Mouse (Mus musculus) cerebellum, adult 9-11 months (tissue): ENCODE measurements around the gene Rbm20.

Source experiments
- DNase-seq: peaks from one replicate; pipeline ENCODE4 v3.0.0; 2022

The Rbm20 gene

GRCm38 (mm10) chr19:53724053-53724452, 46.9 kb downstream of the Rbm20 start:
- DNase-seq = no peak

- no peak for DNase-seq
These were observed 49.2 kb downstream of the Rbm20 start for GRCm38 (mm10) chr19:53726340-53726739.

- no peak for DNase-seq
These were observed 49.6 kb downstream of the Rbm20 start for GRCm38 (mm10) chr19:53726755-53727154.

- DNase-seq = no peak
These were observed 50.2 kb downstream of the Rbm20 start for GRCm38 (mm10) chr19:53727277-53727676.

- DNase-seq = no peak
These were observed 51.0 kb downstream of the Rbm20 start for GRCm38 (mm10) chr19:53727886-53728669.

GRCm38 (mm10) chr19:53729919-53730318, 52.8 kb downstream of the Rbm20 start:
- no peak for DNase-seq

- DNase-seq = no peak
These were observed 54.7 kb downstream of the Rbm20 start for GRCm38 (mm10) chr19:53731761-53732201.

- DNase-seq = no peak
These were observed 57.7 kb downstream of the Rbm20 start for GRCm38 (mm10) chr19:53734845-53735244.

- no peak for DNase-seq
These were observed 61.6 kb downstream of the Rbm20 start for GRCm38 (mm10) chr19:53738701-53739131.

GRCm38 (mm10) chr19:53739570-53740266, 62.6 kb downstream of the Rbm20 start:
- no peak for DNase-seq

GRCm38 (mm10) chr19:53740750-53741380, 63.8 kb downstream of the Rbm20 start:
- DNase-seq = no peak

- DNase-seq = no peak
These were observed 64.8 kb downstream of the Rbm20 start for GRCm38 (mm10) chr19:53741902-53742301.

- no peak for DNase-seq
These were observed 68.2 kb downstream of the Rbm20 start for GRCm38 (mm10) chr19:53745354-53745753.

GRCm38 (mm10) chr19:53746116-53746515, 69.0 kb downstream of the Rbm20 start:
- no peak for DNase-seq

- DNase-seq = no peak
These were observed 71.2 kb downstream of the Rbm20 start for GRCm38 (mm10) chr19:53748236-53748775.

- DNase-seq = no peak
These were observed 72.2 kb downstream of the Rbm20 start for GRCm38 (mm10) chr19:53749326-53749725.

GRCm38 (mm10) chr19:53751420-53752185, 74.5 kb downstream of the Rbm20 start:
- DNase-seq = no peak

GRCm38 (mm10) chr19:53752993-53753392, 75.9 kb downstream of the Rbm20 start:
- no peak for DNase-seq

- no peak for DNase-seq
These were observed 77.3 kb downstream of the Rbm20 start for GRCm38 (mm10) chr19:53754421-53754830.

GRCm38 (mm10) chr19:53755346-53755745, 78.2 kb downstream of the Rbm20 start:
- no peak for DNase-seq

GRCm38 (mm10) chr19:53757432-53758109, 80.5 kb downstream of the Rbm20 start:
- no peak for DNase-seq

- no peak for DNase-seq
These were observed 81.8 kb downstream of the Rbm20 start for GRCm38 (mm10) chr19:53758881-53759418.
